Mouse (Mus musculus) left cerebral cortex, postnatal 10 days (tissue): ENCODE measurements around the gene Ap1m2. TPM values are rescaled to one million over a fixed set of nuclear protein-coding genes. Genes with fewer than 3 reads are reported as not detected.

Source experiments
- total RNA-seq, 2 experiments: library from RNA; stranded (reverse); gene quantifications; 2 replicates each; pipeline ENCODE4 v1.2.3; 2021

Ap1m2 gene
- total RNA-seq, 2 experiments from 2014 or later = 1.1 to 1.9 TPM

Other genes with a start within 250 kb of the Ap1m2 start
- gene Zglp1, start 245.2 kb downstream of the Ap1m2 start, total RNA-seq = under 1 TPM in 1 of 2 experiments, not detected in 1; 0.97 TPM
- 1 to 10 TPM in 1 of 2 experiments, not detected in 1; 1.1 TPM for gene Gm49373, start 239.2 kb downstream of the Ap1m2 start, total RNA-seq
- gene Fdx1l, start 238.7 kb downstream of the Ap1m2 start, total RNA-seq = 10 to 100 TPM; 48.1 to 53.0 TPM
- 1 to 10 TPM; 2.1 to 3.2 TPM for gene Gm38431, start 220.3 kb downstream of the Ap1m2 start, total RNA-seq
- gene Raver1, start 220.3 kb downstream of the Ap1m2 start, total RNA-seq = 10 to 100 TPM; 31.2 to 31.4 TPM
- gene Tyk2, start 181.1 kb downstream of the Ap1m2 start, total RNA-seq = 10 to 100 TPM; 11.2 to 13.2 TPM
- gene Cdc37, start 162.4 kb downstream of the Ap1m2 start, total RNA-seq = 100 to 1,000 TPM; 127 to 129 TPM
- gene Pde4a, start 146.6 kb downstream of the Ap1m2 start, total RNA-seq = 10 to 100 TPM; 65.6 to 67.5 TPM
- gene Keap1, start 73.0 kb downstream of the Ap1m2 start, total RNA-seq = 10 to 100 TPM; 47.9 to 50.8 TPM
- 1 to 10 TPM; 2.2 to 2.3 TPM for gene S1pr5, start 63.9 kb downstream of the Ap1m2 start, total RNA-seq
- gene Atg4d, start 47.0 kb downstream of the Ap1m2 start, total RNA-seq = 10 to 100 TPM; 29.7 to 33.9 TPM
- gene Kri1, start 24.4 kb downstream of the Ap1m2 start, total RNA-seq = 10 to 100 TPM; 34.4 to 39.4 TPM
- 10 to 100 TPM; 66.6 to 73.9 TPM for gene Cdkn2d, start 20.9 kb downstream of the Ap1m2 start, total RNA-seq
- 10 to 100 TPM; 66.4 to 67.7 TPM for gene Slc44a2, start 8.4 kb upstream of the Ap1m2 start, total RNA-seq
- gene Ilf3, start 55.5 kb upstream of the Ap1m2 start, total RNA-seq = 10 to 100 TPM; 88.4 to 89.2 TPM
- gene Qtrt1, start 99.5 kb upstream of the Ap1m2 start, total RNA-seq = 10 to 100 TPM; 33.2 to 35.1 TPM
- gene Dnm2, start 112.6 kb upstream of the Ap1m2 start, total RNA-seq = 10 to 100 TPM; 60.1 to 66.9 TPM
- gene Tmed1, start 197.9 kb upstream of the Ap1m2 start, total RNA-seq = 10 to 100 TPM; 18.3 to 19.8 TPM
- under 1 TPM in 1 of 2 experiments, not detected in 1; 0.58 TPM for gene AB124611, start 213.8 kb upstream of the Ap1m2 start, total RNA-seq
- gene Carm1, start 234.6 kb upstream of the Ap1m2 start, total RNA-seq = 10 to 100 TPM; 71.7 to 74.1 TPM